Mouse (Mus musculus) adrenal gland, adult (tissue): ENCODE results near the gene Selplg.

ENCODE experiments used
- DNase-seq, 2 experiments: peaks; one replicate each; pipeline ENCODE4 v3.0.0; 2022 to 2023; ENCODE audit warnings: low spot score in 1 of 2; ENCODE audit not compliant: inconsistent age in 2 of 2

The Selplg gene

DNA sequence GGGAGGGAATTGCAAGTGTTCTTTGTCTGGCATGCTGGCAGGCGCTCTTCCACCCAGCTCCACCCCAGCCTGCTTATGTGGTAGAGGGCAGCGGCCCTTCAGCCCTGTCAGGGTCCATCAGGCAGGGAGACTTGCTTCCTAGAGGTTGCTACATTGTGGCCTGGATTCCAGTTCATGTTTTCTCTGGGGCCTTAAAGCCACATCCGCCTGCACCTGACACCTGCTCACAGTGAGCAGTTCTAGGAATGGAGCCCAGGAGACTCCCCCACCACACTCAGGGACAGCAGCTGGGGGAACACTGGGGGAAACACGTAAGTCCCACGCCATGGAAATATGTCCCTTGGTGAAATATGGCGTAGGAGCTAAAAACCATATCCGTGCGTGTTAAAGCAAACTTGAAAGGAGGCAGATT, at the start of gene Selplg:
Gene Selplg (minus strand): TSS at position 155 of the 412 bp plus-strand sequence.
- DNase-seq = no peak

DNA sequence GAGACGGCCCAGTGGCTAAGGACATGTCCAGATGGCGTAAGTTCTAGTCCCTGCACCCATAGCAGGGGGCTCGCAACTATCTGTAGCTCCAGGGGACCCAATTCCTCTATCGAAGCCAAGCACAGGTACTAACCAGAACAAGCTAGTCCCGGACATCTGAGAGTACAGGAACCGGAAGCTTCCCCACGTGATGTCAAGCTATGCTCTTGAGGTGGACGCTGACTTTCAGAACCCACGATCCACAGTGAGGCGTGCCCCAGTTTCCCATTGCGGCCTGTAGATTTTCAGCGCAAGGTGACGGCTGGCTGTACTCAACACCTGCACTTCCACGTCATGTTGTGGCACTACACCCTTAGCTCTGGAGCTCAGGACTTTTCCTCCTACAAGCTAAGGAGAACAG, 48.7 kb upstream of the Selplg start:
- DNase-seq = no peak

DNA sequence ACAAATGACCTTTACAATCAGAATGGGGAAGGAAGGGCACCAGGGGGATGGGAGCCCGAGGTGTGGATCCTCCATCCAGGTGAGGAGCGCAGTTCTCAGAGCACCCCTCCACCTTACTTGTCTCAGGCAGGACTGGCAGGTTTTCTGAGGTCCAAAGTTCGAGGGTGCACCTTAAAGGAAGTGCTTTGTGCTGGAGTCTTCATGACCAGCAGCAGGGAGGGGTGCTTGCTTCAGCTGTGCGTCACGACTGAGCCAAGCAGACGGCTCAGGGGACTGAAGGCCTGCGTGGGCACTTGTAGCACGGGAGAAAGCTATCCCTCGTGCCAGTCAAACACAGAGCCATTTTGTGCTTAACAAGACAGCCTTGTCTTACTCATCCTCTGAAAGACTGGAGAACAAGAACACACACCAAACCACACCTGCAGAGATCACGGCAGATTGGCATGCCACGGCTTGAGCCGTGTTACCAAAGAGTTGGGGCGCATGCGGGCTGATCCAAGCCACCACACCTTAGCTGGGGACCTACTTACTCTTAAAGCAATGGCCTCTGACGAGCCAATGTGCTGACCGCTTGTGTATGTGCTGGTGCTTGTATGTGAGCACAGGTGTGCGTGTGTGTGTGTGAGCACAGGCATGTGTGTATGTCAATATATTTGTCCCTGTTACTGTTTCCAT, 46.6 kb upstream of the Selplg start:
- no peak for DNase-seq

DNA sequence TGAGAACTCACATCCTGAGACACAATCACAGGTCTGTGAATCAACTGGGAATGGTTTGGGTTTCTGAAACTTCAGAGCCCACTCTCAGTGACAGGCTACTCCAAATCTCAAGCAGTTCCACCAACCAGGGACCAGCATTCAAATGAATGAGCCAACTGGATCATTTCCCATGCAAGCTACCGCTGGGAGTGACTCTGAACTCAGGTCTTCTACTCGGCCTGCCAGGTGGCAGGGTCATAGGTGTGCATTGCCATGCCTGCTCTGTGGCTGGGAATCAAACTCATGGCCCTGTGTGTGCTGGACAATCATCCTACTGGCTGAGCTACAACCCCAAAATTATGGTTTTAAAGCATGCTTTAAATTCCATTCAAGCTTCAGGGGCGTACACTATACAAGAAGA, 45.1 kb upstream of the Selplg start:
- DNase-seq = no peak

DNA sequence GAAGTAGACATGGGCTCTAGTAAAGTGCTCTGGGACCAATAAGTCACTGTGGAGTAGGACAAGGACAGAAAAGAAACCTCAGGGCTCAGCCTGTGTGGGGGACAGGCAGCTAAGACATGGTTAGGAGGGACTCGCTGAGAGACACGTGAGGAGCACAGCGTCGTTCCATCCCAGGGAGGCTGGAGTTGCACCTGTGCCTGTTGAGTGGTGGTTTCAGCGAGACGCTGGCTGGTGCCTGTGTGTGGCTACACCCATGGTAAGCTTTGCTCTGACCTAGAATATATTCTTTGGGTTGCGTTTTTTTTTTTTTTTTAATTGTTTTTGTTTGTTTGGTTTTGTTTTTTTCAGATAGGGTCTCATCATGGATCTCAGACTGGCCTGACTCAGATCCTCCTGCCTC, 43.7 kb upstream of the Selplg start:
- DNase-seq = no peak

DNA sequence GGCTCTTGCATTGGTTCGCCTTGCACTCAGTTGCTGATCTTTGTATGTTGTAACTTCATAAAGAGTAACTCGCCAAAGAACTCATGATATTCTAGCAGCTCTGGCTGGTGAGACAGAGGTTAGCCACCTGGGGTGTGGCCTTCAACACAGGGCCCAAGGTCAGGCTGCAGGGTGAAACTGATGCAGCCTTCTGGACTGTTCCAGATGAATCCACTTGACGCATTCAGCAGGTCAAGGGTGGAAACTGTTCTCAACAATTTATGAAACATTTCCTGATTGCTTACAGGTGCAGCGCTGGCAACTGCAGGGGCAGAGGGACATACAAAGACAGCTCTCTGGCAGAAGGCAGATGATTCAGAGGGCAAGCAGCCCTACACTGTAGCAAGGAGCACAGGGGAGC, 43.2 kb upstream of the Selplg start:
- no peak for DNase-seq

DNA sequence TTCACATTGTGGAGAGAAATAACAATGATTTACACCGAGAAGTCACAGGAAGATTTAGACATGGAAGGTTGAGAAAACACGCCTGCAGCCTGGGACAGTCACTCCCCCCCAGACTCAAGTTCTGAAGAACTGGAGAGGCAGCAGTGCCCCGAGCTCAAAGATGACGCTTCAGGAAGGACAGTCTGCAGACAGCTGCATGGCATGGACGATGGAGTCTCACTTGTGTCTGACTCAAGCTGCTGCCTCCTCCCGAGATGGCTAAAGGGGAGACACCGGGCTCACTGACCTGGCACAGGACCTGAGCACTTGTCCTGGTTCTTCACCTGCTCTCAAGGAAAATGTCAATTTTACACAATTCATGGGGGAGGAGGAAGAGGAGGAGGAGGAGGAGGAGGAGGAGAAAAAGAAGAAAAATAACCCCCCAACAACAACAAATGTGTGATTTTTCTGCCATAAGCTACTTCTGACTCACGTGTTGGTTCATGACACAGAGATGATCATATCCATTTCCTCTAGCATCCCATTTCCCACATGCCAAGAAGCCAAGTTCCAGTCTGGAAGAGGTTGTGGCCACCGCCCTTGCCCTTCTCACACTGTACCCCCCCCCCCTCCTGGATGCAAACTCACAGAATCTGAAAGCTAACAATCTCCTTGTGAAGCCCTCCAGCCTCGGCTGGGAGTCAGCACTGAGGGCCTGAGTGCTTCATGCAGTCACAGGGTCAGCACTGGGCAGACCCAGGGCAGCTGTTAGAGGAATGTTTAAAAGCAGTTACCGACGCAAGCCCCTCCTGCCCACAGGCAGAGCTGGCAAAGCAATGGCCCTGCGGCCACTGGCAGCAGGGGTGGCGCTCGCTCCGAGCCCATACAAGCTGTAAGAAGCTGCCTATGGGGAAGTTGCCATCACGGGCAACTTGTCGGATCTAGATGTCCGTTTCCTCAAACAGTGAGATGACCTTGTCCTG, 41.9 kb upstream of the Selplg start:
- DNase-seq = no peak

DNA sequence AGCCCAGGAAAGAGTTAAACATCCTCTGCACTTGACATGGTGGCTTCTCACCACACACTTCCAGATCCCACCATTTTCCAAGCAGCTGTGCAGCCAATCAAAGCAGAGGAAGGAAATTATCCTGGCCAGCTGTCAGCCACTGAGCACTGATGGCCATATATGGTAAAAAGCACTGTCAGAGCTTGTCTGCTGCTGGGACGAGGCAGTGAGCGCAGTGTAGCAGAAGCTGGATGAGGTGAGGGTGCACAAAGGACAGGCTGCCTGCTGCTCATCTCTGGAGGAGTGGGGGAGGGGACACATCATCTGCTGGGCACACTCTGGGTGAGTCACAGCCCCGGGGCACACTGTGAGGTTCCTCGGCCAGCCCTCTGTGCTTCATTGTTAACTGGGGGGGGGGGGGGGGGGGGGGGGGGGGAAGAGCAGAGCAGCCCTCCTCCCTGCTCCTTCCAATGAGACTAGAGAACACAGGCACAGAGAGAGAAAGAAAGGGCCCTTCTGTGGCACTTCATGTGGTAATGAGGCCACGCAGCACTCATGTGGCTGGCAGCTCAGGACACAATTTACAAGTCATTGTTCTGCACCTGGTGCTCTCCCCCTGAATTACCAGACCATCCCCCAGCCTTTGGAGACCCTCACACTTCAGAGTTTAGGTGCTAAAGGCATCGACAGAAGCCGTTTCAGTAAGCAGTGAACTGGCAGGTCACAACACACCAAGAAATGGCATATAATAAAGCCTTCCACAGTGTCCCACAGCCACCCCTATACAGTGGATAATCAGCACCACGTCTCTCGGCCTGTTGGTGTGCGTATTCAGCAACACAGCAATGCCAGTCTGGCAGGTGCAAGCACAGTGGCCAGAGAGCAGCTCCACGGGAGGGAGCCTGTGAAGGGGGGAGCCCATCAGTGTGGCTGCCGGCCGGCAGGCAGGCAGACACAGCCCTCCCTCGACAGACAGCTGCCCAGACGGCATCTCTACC, 40.8 kb upstream of the Selplg start:
- peak; percentile 88 to 92 for DNase-seq

DNA sequence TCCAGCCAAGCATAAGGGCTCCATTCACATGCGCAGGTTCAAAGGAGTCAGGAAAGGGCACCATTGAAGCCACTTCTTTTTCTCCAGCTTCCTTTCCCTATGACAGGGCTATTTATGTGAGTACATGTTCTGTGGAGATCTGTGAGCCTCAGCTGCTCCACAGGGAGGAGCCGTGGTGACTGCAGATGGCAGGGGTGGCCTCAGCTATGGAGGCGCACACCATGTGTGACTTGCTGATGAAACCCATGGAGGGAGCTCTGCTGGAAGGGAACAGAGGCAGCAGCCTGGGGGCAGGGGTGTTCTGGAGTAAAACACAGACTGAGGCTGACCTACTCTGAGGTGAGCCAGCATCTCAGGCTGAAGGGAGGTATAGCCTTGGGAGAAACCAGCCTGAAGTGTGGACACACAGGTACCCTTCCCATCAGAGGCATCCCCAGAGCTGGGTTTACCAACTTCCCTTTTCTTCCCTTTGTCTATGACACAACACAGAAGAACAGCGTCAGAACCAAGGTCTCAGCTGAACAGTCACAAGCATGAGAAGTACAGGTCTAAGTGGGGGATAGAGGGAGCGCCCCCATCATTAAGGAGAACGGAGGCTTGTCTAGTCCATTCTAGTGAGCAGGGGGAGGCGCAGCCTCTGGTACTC, 39.6 kb upstream of the Selplg start:
- peak in 1 of 2 experiments; percentile 56 for DNase-seq

DNA sequence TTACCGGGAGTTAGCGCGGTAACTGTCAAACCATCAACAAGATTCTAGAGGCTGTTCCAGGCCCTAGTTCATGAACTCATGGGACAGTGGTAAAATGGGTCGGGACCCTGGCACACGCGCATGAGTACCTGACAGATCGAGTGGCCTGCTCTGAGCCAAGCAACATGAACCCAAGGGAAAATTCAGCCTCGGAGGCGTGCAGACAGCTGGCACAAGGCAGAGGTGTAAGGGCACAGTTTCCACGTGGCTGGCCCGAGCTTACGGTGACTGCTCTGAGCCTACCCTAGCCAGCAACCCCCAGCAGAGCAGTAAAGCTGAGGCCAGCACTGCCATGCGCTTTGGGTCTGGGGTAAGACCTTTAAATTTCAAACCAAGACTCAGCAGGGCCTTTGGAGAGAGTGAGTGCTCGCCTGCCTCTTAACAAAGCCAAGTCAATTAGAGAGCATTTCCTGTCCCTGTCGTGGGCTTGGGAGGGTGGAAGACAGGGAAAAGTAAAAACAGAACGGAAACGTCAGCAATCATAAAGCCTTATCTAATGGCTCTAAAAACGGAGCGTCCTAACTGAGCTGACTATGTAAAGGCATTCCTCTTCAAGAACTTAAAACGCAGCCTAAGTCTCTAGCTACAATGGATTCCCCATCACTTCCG, 38.1 kb upstream of the Selplg start:
- DNase-seq = peak in 1 of 2 experiments; percentile 52

DNA sequence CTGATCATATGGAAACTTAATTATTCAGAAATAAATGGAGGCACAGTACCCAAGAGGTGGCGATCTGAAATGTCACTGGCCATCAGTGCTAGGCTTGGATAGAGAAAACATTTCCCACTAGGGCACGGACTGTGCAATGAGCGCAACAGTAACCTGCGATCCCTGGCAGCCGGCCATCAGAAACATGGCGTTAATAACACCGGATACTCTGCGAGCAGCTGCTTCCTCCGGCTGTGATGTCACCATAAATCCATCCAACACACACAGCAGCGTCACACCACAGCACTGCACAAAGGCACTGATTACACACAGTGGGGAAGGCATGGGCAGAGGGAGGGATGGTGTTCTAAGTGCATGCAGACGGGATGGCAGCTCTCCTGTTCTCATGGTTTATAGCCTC, 36.7 kb upstream of the Selplg start:
- peak in 1 of 2 experiments; percentile 78 for DNase-seq

DNA sequence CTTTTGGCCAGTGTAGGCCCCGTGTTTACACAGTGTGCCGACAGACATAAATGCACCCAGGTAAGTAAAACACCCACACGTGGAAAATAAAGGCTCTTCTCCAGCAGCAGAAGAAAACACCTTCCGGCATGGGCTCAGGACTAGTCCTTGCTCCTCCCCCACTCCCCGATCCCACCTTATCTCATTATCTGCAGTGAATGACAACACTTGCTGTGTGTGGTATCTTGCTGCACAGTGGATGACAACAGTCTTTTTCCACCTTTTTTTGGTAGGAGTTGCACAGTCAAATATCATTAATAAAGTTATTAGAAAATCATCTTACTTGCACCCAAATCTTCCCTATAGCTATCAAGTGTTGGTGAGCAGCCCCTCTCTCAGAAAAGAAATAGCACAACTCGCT, 32.5 kb upstream of the Selplg start:
- DNase-seq = no peak

DNA sequence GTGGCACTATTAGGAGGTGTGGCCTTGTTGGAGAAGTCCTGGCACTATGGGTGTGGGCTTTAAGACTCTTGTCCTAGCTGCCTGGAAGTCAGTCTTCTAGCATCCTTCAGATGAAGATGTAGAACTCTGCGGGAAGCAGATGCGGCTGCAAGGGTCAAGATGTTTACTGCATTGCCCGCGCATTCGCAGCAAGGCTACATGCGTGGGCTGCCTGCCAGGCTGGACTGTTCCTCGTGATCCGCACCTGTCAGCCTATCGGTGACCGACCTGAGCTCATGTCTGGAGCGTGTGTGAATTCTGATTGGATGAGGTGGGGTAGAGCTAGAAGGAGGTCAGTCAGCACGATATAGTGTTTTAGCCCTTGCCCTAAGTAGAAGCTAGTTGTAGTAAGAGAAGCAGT, 31.6 kb upstream of the Selplg start:
- no peak for DNase-seq

DNA sequence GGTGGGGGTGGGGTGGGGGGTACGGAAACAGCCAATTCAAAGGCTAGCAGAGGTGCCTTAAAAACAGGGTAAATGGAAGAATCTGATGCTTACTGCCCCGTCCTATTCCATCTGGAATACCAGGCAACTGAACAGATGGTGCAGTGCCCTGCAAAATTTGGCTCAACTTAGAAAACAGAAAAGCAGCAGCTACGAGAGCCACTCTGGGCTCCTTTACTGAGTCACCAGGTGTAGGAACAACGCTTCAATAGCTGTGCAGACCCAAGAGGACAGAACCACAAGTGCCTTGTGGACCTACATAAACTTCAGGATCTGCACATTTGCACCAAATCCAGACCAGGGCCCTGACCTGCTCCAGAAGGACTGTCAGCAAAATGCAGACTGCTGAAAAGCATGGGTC, 30.0 kb upstream of the Selplg start:
- DNase-seq = no peak

DNA sequence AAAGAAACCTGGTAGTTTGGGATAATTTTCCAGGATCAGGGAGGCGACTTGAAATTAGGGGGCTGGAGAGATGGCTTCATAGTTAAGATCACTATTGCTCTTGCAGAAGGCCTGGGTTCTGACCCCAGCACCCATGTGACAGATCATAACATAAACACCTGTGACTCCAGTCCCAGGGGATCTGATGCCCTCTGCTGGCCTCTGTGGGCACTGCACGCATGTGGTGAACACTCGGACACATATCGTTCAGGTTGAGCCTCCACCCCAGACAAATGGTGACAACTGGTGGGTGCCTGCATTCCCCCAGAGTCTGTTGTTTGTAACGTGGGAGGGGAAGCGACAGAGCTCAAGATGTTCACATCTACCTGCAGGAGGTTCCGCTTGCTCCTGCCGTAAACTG, 28.9 kb upstream of the Selplg start:
- DNase-seq = peak in 1 of 2 experiments; percentile 62

DNA sequence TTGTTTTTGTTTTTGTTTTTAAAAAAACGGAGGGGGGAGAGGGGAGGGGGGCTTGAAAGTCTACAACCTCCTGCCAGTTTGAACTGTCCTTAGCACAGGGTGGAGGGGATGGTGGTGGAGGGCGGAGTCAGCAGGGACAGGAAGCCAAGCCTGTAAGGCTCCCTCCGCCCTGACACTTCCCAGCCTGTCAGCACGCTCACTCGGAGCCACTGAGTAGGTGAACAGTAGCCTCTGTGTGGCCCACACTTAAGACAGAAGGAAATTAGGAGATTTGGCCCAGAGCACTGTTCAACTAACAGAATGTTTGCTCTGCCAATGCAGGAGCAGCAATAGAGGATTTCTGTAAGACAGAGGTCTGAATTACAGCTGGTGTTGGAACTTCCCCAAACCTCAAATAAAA, 26.5 kb upstream of the Selplg start:
- peak in 1 of 2 experiments; percentile 71 for DNase-seq

DNA sequence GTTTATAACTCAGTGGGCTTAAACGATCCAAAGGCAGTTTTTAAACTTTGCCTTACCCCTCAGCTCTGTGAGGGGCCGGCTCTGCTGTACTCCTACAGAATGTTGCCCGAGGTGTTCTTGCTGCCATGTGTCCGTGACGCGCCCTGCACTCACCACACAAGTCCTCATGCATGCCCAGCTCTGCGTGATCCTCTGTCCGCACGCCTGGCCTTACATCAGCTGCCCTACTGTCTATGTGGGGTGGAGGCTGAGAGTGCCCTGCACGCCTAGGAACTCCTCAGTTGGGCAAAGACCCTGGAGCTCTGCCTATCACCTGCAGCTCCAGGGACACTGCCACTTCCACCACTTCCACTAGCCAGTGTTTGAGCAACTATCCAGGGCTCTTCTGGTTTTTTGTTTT, 26.1 kb upstream of the Selplg start:
- peak; percentile 60 to 74 for DNase-seq

DNA sequence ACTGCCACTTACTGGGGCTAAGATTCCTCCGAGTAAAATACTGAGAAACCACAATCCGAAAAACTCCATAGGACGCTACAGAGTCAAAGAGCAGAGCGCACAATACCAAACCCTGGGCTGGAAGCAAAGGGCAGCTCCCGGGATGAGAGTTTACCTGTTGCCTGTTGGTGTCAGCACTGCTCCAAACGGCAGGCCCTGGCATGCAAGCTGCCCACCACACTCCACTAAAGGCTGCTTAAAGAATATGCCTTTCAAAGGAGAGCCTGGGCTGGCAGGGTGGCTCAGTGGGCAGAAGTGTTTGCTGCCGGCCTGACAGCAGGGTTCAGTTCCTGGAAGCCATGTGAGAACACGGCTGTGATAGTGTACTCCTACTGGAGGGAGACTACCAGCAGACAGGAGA, 25.2 kb upstream of the Selplg start:
- peak in 1 of 2 experiments; percentile 73 for DNase-seq

DNA sequence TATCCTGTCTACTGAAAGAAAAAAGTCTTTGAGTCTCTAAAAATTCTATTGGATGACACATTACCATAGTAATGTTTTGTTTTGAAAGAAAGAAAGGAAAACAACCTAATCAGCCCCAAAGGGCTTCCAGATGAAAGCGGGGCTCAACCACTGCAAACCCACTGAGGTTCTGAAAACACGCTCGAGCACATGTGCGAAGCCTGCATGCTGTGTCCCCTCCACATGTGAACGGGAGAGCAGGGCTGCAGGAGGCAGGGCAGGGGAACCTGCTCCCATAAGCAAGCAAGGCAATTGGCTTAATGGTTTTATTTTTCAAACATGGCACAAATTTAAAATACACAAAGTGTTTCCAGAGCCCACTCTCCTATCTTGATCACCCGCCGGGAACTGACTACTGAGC, 24.2 kb upstream of the Selplg start:
- peak in 1 of 2 experiments; percentile 50 for DNase-seq

DNA sequence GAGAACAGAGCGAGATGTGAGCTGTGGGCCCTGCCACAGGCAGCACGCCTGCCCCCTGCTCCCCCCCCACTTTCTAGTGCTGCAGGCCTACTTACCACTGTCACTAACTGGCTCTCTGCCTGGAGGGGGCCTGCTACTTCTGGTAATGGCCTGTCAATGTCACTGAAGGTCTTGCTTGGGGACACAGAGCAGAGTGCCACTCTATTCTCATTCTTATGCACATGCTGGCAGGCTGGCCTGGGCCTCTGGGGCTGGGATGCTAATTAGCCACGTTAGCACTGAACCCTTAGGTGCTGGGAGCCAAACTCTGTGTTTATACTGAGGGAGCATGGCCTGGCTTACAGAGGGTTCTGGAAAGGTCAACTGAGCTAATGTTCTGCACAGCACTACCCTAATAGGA, 23.3 kb upstream of the Selplg start:
- peak in 1 of 2 experiments; percentile 65 for DNase-seq
